Mouse (Mus musculus): Measurements from ENCODE around the gene Top3a.

GRCm38 (mm10) chr11:60709481-60710465 is 67.4 kb downstream of the Top3a start:
- TF ChIP-seq CTCF (IDR thresholded peaks at IDR 0.05) = no peak
- TF ChIP-seq EP300 (IDR thresholded peaks at IDR 0.05) = no peak
